Mouse (Mus musculus): ENCODE measurements around the gene Pcnx3. TPM values are rescaled to one million over a fixed set of nuclear protein-coding genes. Genes with fewer than 3 reads are reported as not detected.
A peak's percentile ranks its signal among the peaks of the same experiment; 100 is the strongest.
"Not testable (repeated sequence)": the region's sequence is repeated elsewhere in the genome, so short reads cannot be mapped to it uniquely, and the experiment has no call there.

Gene Pcnx3
- polyA plus RNA-seq, 1 experiment = 43.8 TPM

GRCm38 (mm10) chr19:5689088-5689428 is 350 bp upstream of the Pcnx3 start:
- peaks cover 76% of the 10 kb centered on the region for H3K36me3 ChIP-seq (ENCODE audit: control insufficient read depth)
- H3K27me3 ChIP-seq (ENCODE audit: control insufficient read depth) = no peaks in the 10 kb centered on the region
- peaks cover 93% of the 10 kb centered on the region for H3K4me1 ChIP-seq (ENCODE audit: control insufficient read depth)
- no peaks in the 10 kb centered on the region for H3K9me3 ChIP-seq (ENCODE audit: control insufficient read depth, low read length)
- TF ChIP-seq GATA1 (IDR thresholded peaks at IDR 0.05; ENCODE audit: low read length) (no peak), TAL1 (IDR thresholded peaks at IDR 0.05; ENCODE audit: low read length) (no peak)
- H3K4me3 ChIP-seq (replicated peaks) = peak overlapping the region; percentile 82

GRCm38 (mm10) chr19:5687738-5688137 is 970 bp downstream of the Pcnx3 start:
- H3K4me1 ChIP-seq (ENCODE audit: control insufficient read depth) = peaks cover 80% of the 10 kb centered on the region
- no peak for TF ChIP-seq TAL1 (IDR thresholded peaks at IDR 0.05; ENCODE audit: low read length)
- no peak for TF ChIP-seq GATA1 (IDR thresholded peaks at IDR 0.05; ENCODE audit: low read length)
- no peaks in the 10 kb centered on the region for H3K9me3 ChIP-seq (ENCODE audit: control insufficient read depth, low read length)
- no peaks in the 10 kb centered on the region for H3K27me3 ChIP-seq (ENCODE audit: control insufficient read depth)
- peak overlapping the region; percentile 82 for H3K4me3 ChIP-seq (replicated peaks)
- peaks cover 76% of the 10 kb centered on the region for H3K36me3 ChIP-seq (ENCODE audit: control insufficient read depth)

GRCm38 (mm10) chr19:5686954-5687353 is 1.8 kb downstream of the Pcnx3 start:
- H3K36me3 ChIP-seq (ENCODE audit: control insufficient read depth) = peaks cover 76% of the 10 kb centered on the region
- not testable (repeated sequence) for H3K27me3 ChIP-seq (ENCODE audit: control insufficient read depth); H3K9me3 ChIP-seq (ENCODE audit: control insufficient read depth, low read length)
- peak overlapping the region; percentile 82 for H3K4me3 ChIP-seq (replicated peaks)
- H3K4me1 ChIP-seq (ENCODE audit: control insufficient read depth) = peaks cover 72% of the 10 kb centered on the region

GRCm38 (mm10) chr19:5686437-5686836 is 2.3 kb downstream of the Pcnx3 start:
- Histone ChIP-seq H3K4me3 (replicated peaks) (peak overlapping the region; percentile 50), H3K4me1 (ENCODE audit: control insufficient read depth) (peaks cover 67% of the 10 kb centered on the region), H3K36me3 (ENCODE audit: control insufficient read depth) (peaks cover 76% of the 10 kb centered on the region), H3K9me3 (ENCODE audit: control insufficient read depth, low read length) (no peaks in the 10 kb centered on the region), H3K27me3 (ENCODE audit: control insufficient read depth) (no peaks in the 10 kb centered on the region)
- no peak for TF ChIP-seq TAL1 (IDR thresholded peaks at IDR 0.05; ENCODE audit: low read length)
- TF ChIP-seq GATA1 (IDR thresholded peaks at IDR 0.05; ENCODE audit: low read length) = no peak

GRCm38 (mm10) chr19:5685861-5686260 is 2.8 kb downstream of the Pcnx3 start:
- Histone ChIP-seq H3K4me1 (ENCODE audit: control insufficient read depth) (peaks cover 61% of the 10 kb centered on the region), H3K36me3 (ENCODE audit: control insufficient read depth) (peaks cover 76% of the 10 kb centered on the region), H3K4me3 (replicated peaks) (peak overlapping the region; percentile 50), H3K9me3 (ENCODE audit: control insufficient read depth, low read length) (no peaks in the 10 kb centered on the region), H3K27me3 (ENCODE audit: control insufficient read depth) (no peaks in the 10 kb centered on the region)
- TF ChIP-seq GATA1 (IDR thresholded peaks at IDR 0.05; ENCODE audit: low read length) = no peak
- TF ChIP-seq TAL1 (IDR thresholded peaks at IDR 0.05; ENCODE audit: low read length) = no peak

GRCm38 (mm10) chr19:5685431-5685830 is 3.3 kb downstream of the Pcnx3 start:
- Histone ChIP-seq H3K9me3 (ENCODE audit: control insufficient read depth, low read length) (no peaks in the 10 kb centered on the region), H3K36me3 (ENCODE audit: control insufficient read depth) (peaks cover 76% of the 10 kb centered on the region), H3K4me1 (ENCODE audit: control insufficient read depth) (peaks cover 57% of the 10 kb centered on the region), H3K4me3 (replicated peaks) (no peak overlapping the region), H3K27me3 (ENCODE audit: control insufficient read depth) (no peaks in the 10 kb centered on the region)
- TF ChIP-seq GATA1 (IDR thresholded peaks at IDR 0.05; ENCODE audit: low read length) (no peak), TAL1 (IDR thresholded peaks at IDR 0.05; ENCODE audit: low read length) (no peak)

- TF ChIP-seq TAL1 (IDR thresholded peaks at IDR 0.05; ENCODE audit: low read length) (no peak), GATA1 (IDR thresholded peaks at IDR 0.05; ENCODE audit: low read length) (no peak)
- H3K36me3 ChIP-seq (ENCODE audit: control insufficient read depth) = peaks cover 76% of the 10 kb centered on the region
- H3K4me3 ChIP-seq (replicated peaks) = no peak overlapping the region
- H3K27me3 ChIP-seq (ENCODE audit: control insufficient read depth) = no peaks in the 10 kb centered on the region
- peaks cover 52% of the 10 kb centered on the region for H3K4me1 ChIP-seq (ENCODE audit: control insufficient read depth)
- H3K9me3 ChIP-seq (ENCODE audit: control insufficient read depth, low read length) = no peaks in the 10 kb centered on the region
Measured at GRCm38 (mm10) chr19:5684985-5685384, 3.7 kb downstream of the Pcnx3 start.

GRCm38 (mm10) chr19:5684236-5684635 is 4.5 kb downstream of the Pcnx3 start:
- peaks cover 81% of the 10 kb centered on the region for H3K36me3 ChIP-seq (ENCODE audit: control insufficient read depth)
- H3K27me3 ChIP-seq (ENCODE audit: control insufficient read depth) = no peaks in the 10 kb centered on the region
- H3K4me1 ChIP-seq (ENCODE audit: control insufficient read depth) = peaks cover 47% of the 10 kb centered on the region
- H3K9me3 ChIP-seq (ENCODE audit: control insufficient read depth, low read length) = no peaks in the 10 kb centered on the region
- H3K4me3 ChIP-seq (replicated peaks) = no peak overlapping the region
- TF ChIP-seq TAL1 (IDR thresholded peaks at IDR 0.05; ENCODE audit: low read length) = no peak
- no peak for TF ChIP-seq GATA1 (IDR thresholded peaks at IDR 0.05; ENCODE audit: low read length)

GRCm38 (mm10) chr19:5680432-5680831 is 8.3 kb downstream of the Pcnx3 start:
- H3K27me3 ChIP-seq (ENCODE audit: control insufficient read depth) = no peaks in the 10 kb centered on the region
- no peaks in the 10 kb centered on the region; the same call in 1 of the 2 replicates for H3K9me3 ChIP-seq (ENCODE audit: control insufficient read depth, low read length)
- TF ChIP-seq TAL1 (IDR thresholded peaks at IDR 0.05; ENCODE audit: low read length) (no peak), GATA1 (IDR thresholded peaks at IDR 0.05; ENCODE audit: low read length) (no peak)
- H3K36me3 ChIP-seq (ENCODE audit: control insufficient read depth) = peaks cover 99% of the 10 kb centered on the region
- H3K4me1 ChIP-seq (ENCODE audit: control insufficient read depth) = peaks cover 16% of the 10 kb centered on the region
- H3K4me3 ChIP-seq (replicated peaks) = no peak overlapping the region

GRCm38 (mm10) chr19:5668372-5668771 is 20.3 kb downstream of the Pcnx3 start:
- Histone ChIP-seq H3K27me3 (ENCODE audit: control insufficient read depth) (no peaks in the 10 kb centered on the region), H3K4me3 (replicated peaks) (no peak overlapping the region), H3K9me3 (ENCODE audit: control insufficient read depth, low read length) (peaks cover 9% of the 10 kb centered on the region), H3K36me3 (ENCODE audit: control insufficient read depth) (peaks cover 98% of the 10 kb centered on the region), H3K4me1 (ENCODE audit: control insufficient read depth) (peaks cover 65% of the 10 kb centered on the region)
- TF ChIP-seq GATA1 (IDR thresholded peaks at IDR 0.05; ENCODE audit: low read length) = no peak
- TF ChIP-seq TAL1 (IDR thresholded peaks at IDR 0.05; ENCODE audit: low read length) = no peak
